In genomic region chr5:136706803-136707202, GRCm38 (mm10) we compare ENCODE assay signal across 8 mouse cellular contexts. TPM values are rescaled to one million over a fixed set of nuclear protein-coding genes. Genes with fewer than 3 reads are reported as not detected.
A peak's percentile ranks its signal among the peaks of the same experiment; 100 is the strongest.
DNase-seq lines count a peak whose midpoint lies in the region; ATAC-seq and TF ChIP-seq lines count a peak whose summit lies in the region.

No protein-coding gene starts in this region.

- peak; percentile 89 for TF ChIP-seq CTCF in layer of hippocampus, adult 2 months (conservative IDR thresholded peaks at IDR 0.05)

- ATAC-seq in granulocyte monocyte progenitor cell, adult 5-6 weeks (replicated peaks; ENCODE audit: poor library complexity, severe bottlenecking), result peak; percentile 55

- H3K27ac ChIP-seq in layer of hippocampus, adult 2 months, result no peak overlapping the region

- no peak overlapping the region for H3K4me3 ChIP-seq in layer of hippocampus, adult 2 months

- DNase-seq in CD4-positive helper T cell, adult 2 months (ENCODE audit: low read depth, low spot score), result peak; percentile 72
- peak; percentile 84 for DNase-seq in R1 (ENCODE audit: low read depth, low spot score)
- peak; percentile 68 to 82 for DNase-seq in cerebellum, postnatal 25 days
- peak; percentile 34 to 81 for DNase-seq in layer of hippocampus, adult 2 months (ENCODE audit: low spot score in 2 of 2)
- peak; percentile 83 for DNase-seq in lung, postnatal 14 days
- DNase-seq in right cerebral cortex, postnatal 25 days, result peak; percentile 36
- DNase-seq in urinary bladder, postnatal 36 days (ENCODE audit: low spot score in 2 of 2), result peak; percentile 65 to 72

RNA-seq across cellular contexts. Expression of gene Myl10, which starts 13.9 kb away (rescaled TPM):
- not detected in 2 replicates for total RNA-seq in granulocyte monocyte progenitor cell, adult 5-6 weeks (2014; fragmentation: Nextera tagmentation)
- not detected in 2 replicates for total RNA-seq in granulocyte monocyte progenitor cell, adult 5-6 weeks (2017)
- not detected for total RNA-seq in layer of hippocampus, adult 2 months (2021)
